ENCODE assay signal across 8 mouse cellular contexts in genomic region chr12:76307964-76308363, GRCm38 (mm10). TPM values are rescaled to one million over a fixed set of nuclear protein-coding genes. Genes with fewer than 3 reads are reported as not detected.
DNase-seq lines count a peak whose midpoint lies in the region; ATAC-seq and TF ChIP-seq lines count a peak whose summit lies in the region.

No protein-coding gene starts in this region.

- H3K4me1 ChIP-seq in limb, embryonic 11.5 days (ENCODE audit: control insufficient read depth, insufficient read depth, low read length) = peaks cover 4% of the 10 kb centered on the region; the same call in 1 of the 2 replicates
- H3K4me1 ChIP-seq in stomach, postnatal 0 days (replicated peaks; ENCODE audit: control insufficient read depth, insufficient read depth) = no peaks in the 10 kb centered on the region

- no peak for TF ChIP-seq CTCF in Patski (IDR thresholded peaks at IDR 0.05)
- TF ChIP-seq CTCF in stomach, postnatal 0 days (IDR thresholded peaks at IDR 0.05; ENCODE audit: low read depth) = no peak

- H3K4me2 ChIP-seq in limb, embryonic 11.5 days (ENCODE audit: low read depth, severe bottlenecking) = no peak overlapping the region
- no peak overlapping the region for H3K4me2 ChIP-seq in stomach, postnatal 0 days (replicated peaks; ENCODE audit: low read depth)

- peak; percentile 58 for ATAC-seq in Patski
- ATAC-seq in limb, embryonic 11.5 days (ENCODE audit: insufficient number of reproducible peaks, low FRiP score, low TSS enrichment, low read depth) = 0 out of 2 replicates have a peak, but pooled peaks have one; percentile 21
- peak; percentile 30; the same call in 1 of the 2 replicates for ATAC-seq in stomach, postnatal 0 days (ENCODE audit: low FRiP score, low TSS enrichment)
- ATAC-seq in erythroid progenitor cell, adult 5-6 weeks (replicated peaks; ENCODE audit: low FRiP score, poor library complexity, severe bottlenecking) = no peak

- in situ Hi-C loops in Patski (cut with MboI; ENCODE audit: low pct_unique_long_range_greater_than_20kb) = no loop called here

- WGBS in limb, embryonic 11.5 days = 40% methylated on average over 9 of the region's 9 CpGs
- WGBS in stomach, postnatal 0 days = 25% methylated on average over 9 of the region's 9 CpGs

- no peak overlapping the region for H3K27ac ChIP-seq in limb, embryonic 11.5 days (replicated peaks; ENCODE audit: low read depth, low read length)
- peak overlapping the region; percentile 81 for H3K27ac ChIP-seq in stomach, postnatal 0 days (replicated peaks)

- no peak for TF ChIP-seq EP300 in stomach, postnatal 0 days (optimal IDR thresholded peaks at IDR 0.05)

- CTCF ChIA-PET in Patski (lab: Charles Lee) = interaction anchor here (0.8 to 3.1 kb wide), 6 partner anchors 10 to 50 kb away, joined by 3 to 9 read pairs (median 3); no protein-coding TSS in a partner anchor

- no peak overlapping the region for H3K4me3 ChIP-seq in limb, embryonic 11.5 days (ENCODE audit: low read depth, low read length)
- no peak overlapping the region for H3K4me3 ChIP-seq in stomach, postnatal 0 days (ENCODE audit: low read depth, low read length)

- H3K9ac ChIP-seq in limb, embryonic 11.5 days (ENCODE audit: low read length) = no peak overlapping the region
- no peak overlapping the region for H3K9ac ChIP-seq in stomach, postnatal 0 days (ENCODE audit: low read length)

- H3K36me3 ChIP-seq in limb, embryonic 11.5 days (ENCODE audit: control insufficient read depth, insufficient read depth, low read length) = peaks cover 5% of the 10 kb centered on the region; the same call in 1 of the 2 replicates
- peaks cover 3% of the 10 kb centered on the region; the same call in 1 of the 2 replicates for H3K36me3 ChIP-seq in stomach, postnatal 0 days (ENCODE audit: control insufficient read depth, insufficient read depth, low read length)

- intact Hi-C loops in left cerebral cortex, postnatal 4 days (cut with DNase I) = no loop called here

- no peaks in the 10 kb centered on the region for H3K27me3 ChIP-seq in Patski
- no peaks in the 10 kb centered on the region for H3K27me3 ChIP-seq in limb, embryonic 11.5 days (ENCODE audit: control insufficient read depth, insufficient read depth, low read length)
- no peaks in the 10 kb centered on the region for H3K27me3 ChIP-seq in stomach, postnatal 0 days (ENCODE audit: control insufficient read depth, insufficient read depth, low read length)

- POLR2A ChIA-PET in Patski (lab: Charles Lee) = interaction anchor here (0.7 to 1.0 kb wide), 2 partner anchors 9 to 11 kb away, joined by 4 to 7 read pairs; no protein-coding TSS in a partner anchor

- peak; percentile 65 to 79 for DNase-seq in left cerebral cortex, adult 9 months (ENCODE audit: low spot score in 2 of 2)
- DNase-seq in left cerebral cortex, postnatal 4 days = no peak
- no peak for DNase-seq in Patski (ENCODE audit: low read depth, low spot score)
- peak; percentile 60 to 84 for DNase-seq in heart, adult 9 months (ENCODE audit: low spot score in 2 of 2)
- DNase-seq in limb, embryonic 11.5 days (ENCODE audit: low spot score) = no peak
- DNase-seq in stomach, postnatal 0 days (ENCODE audit: low spot score) = peak; percentile 17
- no peak for DNase-seq in gastrocnemius, adult 18-20 months (ENCODE audit: low spot score)

- no peaks in the 10 kb centered on the region for H3K9me3 ChIP-seq in limb, embryonic 11.5 days (ENCODE audit: control insufficient read depth, low read length)
- H3K9me3 ChIP-seq in stomach, postnatal 0 days (ENCODE audit: control insufficient read depth, low read length) = no peaks in the 10 kb centered on the region

RNA-seq across cellular contexts. Expression of gene Akap5, which starts 16.7 kb away (rescaled TPM):
- 10 to 100 TPM; 29.9 to 37.0 TPM for total RNA-seq in left cerebral cortex, postnatal 4 days (2021)
- 1.9 TPM for polyA plus RNA-seq in Patski (2021)
- polyA plus RNA-seq in limb, embryonic 11.5 days (2014; fragmentation: Nextera tagmentation; extraction: Ambion mirVana) = 1.4 and 1.6 TPM in 2 replicates
- polyA plus RNA-seq in stomach, postnatal 0 days (2015; fragmentation: Nextera tagmentation; extraction: Ambion mirVana) = 2.0 and 2.2 TPM in 2 replicates
- not detected in 2 replicates for total RNA-seq in erythroid progenitor cell, adult 5-6 weeks (2015; ENCODE audit: low replicate concordance)
- 0.26 TPM in 1 of 2 replicates, not detected in the other for total RNA-seq in erythroid progenitor cell, adult 5-6 weeks (2017; ENCODE audit: low replicate concordance)
- total RNA-seq in gastrocnemius, adult 18-20 months (2021) = under 1 TPM; 0.28 to 0.30 TPM

RNA-seq across cellular contexts. Expression of gene Mthfd1, which starts 52.9 kb away (rescaled TPM):
- total RNA-seq in left cerebral cortex, postnatal 4 days (2021) = 10 to 100 TPM; 34.4 to 37.2 TPM
- polyA plus RNA-seq in Patski (2021) = 65.6 TPM
- polyA plus RNA-seq in limb, embryonic 11.5 days (2014; fragmentation: Nextera tagmentation; extraction: Ambion mirVana) = 80.0 and 85.8 TPM in 2 replicates
- 28.9 and 29.6 TPM in 2 replicates for polyA plus RNA-seq in stomach, postnatal 0 days (2015; fragmentation: Nextera tagmentation; extraction: Ambion mirVana)
- 27.2 and 36.0 TPM in 2 replicates for total RNA-seq in erythroid progenitor cell, adult 5-6 weeks (2015; ENCODE audit: low replicate concordance)
- total RNA-seq in erythroid progenitor cell, adult 5-6 weeks (2017; ENCODE audit: low replicate concordance) = 20.8 and 32.0 TPM in 2 replicates
- total RNA-seq in gastrocnemius, adult 18-20 months (2021) = 10 to 100 TPM; 31.3 to 35.1 TPM

Comparison
In these comparisons a context has a peak if more than half of its experiments do, and no peak if none do; other contexts are left out.
1. DNase-seq: peak in left cerebral cortex, adult 9 months (2 of 2), heart, adult 9 months (2 of 2) and stomach, postnatal 0 days (single experiment); none in left cerebral cortex, postnatal 4 days (single experiment), Patski (single experiment), limb, embryonic 11.5 days (single experiment) and gastrocnemius, adult 18-20 months (single experiment).
2. RNA of gene Akap5, which starts 16.7 kb away (total RNA-seq): 29.9 to 37.0 TPM in left cerebral cortex, postnatal 4 days; 0.28 to 0.30 TPM in gastrocnemius, adult 18-20 months and 0.26 TPM in erythroid progenitor cell, adult 5-6 weeks; every median in the first group is over 10 times any median in the second.